Mouse (Mus musculus) kidney, adult 8-10 months (tissue): Measurements from ENCODE around the gene Fam209.

ENCODE experiments used
- DNase-seq, 2 experiments: peaks; one replicate each; pipeline ENCODE4 v3.0.0; 2022

The Fam209 gene

GRCm38 (mm10) chr2:172472318-172472717 is at the start of gene Fam209:
Gene Fam209 (plus strand): TSS chr2:172472520.
- no peak for DNase-seq

GRCm38 (mm10) chr2:172430609-172431008 is 41.7 kb upstream of the Fam209 start:
- peak in 1 of 2 experiments; percentile 17 for DNase-seq

- no peak for DNase-seq
Observed at GRCm38 (mm10) chr2:172433746-172434145, 38.6 kb upstream of the Fam209 start.

GRCm38 (mm10) chr2:172437371-172437952 is 34.9 kb upstream of the Fam209 start:
- no peak for DNase-seq

GRCm38 (mm10) chr2:172439843-172440639 is 32.3 kb upstream of the Fam209 start, which contains the start of gene Rtf2:
Gene Rtf2 (plus strand): TSS chr2:172440556.
- peak; percentile 99 for DNase-seq

- DNase-seq = no peak
Observed at GRCm38 (mm10) chr2:172440640-172441005, 31.7 kb upstream of the Fam209 start.

- DNase-seq = peak; percentile 18 to 26
Observed at GRCm38 (mm10) chr2:172441176-172441575, 31.1 kb upstream of the Fam209 start.

GRCm38 (mm10) chr2:172445617-172446016 is 26.7 kb upstream of the Fam209 start:
- no peak for DNase-seq

GRCm38 (mm10) chr2:172447317-172447716 is 25.0 kb upstream of the Fam209 start:
- peak in 1 of 2 experiments; percentile 20 for DNase-seq

- DNase-seq = no peak
Observed at GRCm38 (mm10) chr2:172448329-172448728, 24.0 kb upstream of the Fam209 start.

- DNase-seq = no peak
Observed at GRCm38 (mm10) chr2:172450640-172451039, 21.7 kb upstream of the Fam209 start.

- peak in 1 of 2 experiments; percentile 17 for DNase-seq
Observed at GRCm38 (mm10) chr2:172452031-172452430, 20.3 kb upstream of the Fam209 start.

- no peak for DNase-seq
Observed at GRCm38 (mm10) chr2:172452458-172452857, 19.9 kb upstream of the Fam209 start.

GRCm38 (mm10) chr2:172458496-172458895 is 13.8 kb upstream of the Fam209 start, which contains the start of gene Gcnt7:
Gene Gcnt7 (minus strand): TSS chr2:172458596.
- no peak for DNase-seq

- DNase-seq = no peak
Observed at GRCm38 (mm10) chr2:172460647-172461046, 11.7 kb upstream of the Fam209 start.

- DNase-seq = no peak
Observed at GRCm38 (mm10) chr2:172462813-172463212, 9.5 kb upstream of the Fam209 start.

GRCm38 (mm10) chr2:172466427-172467132 is 5.7 kb upstream of the Fam209 start:
- DNase-seq = peak; percentile 59 to 72

GRCm38 (mm10) chr2:172467206-172467605 is 5.1 kb upstream of the Fam209 start:
- DNase-seq = no peak

GRCm38 (mm10) chr2:172468346-172468819 is 3.9 kb upstream of the Fam209 start:
- DNase-seq = peak; percentile 72 to 82

- no peak for DNase-seq
Observed at GRCm38 (mm10) chr2:172473591-172473990, 1.3 kb downstream of the Fam209 start.

- peak; percentile 15 to 23 for DNase-seq
Observed at GRCm38 (mm10) chr2:172474970-172475369, 2.6 kb downstream of the Fam209 start.

GRCm38 (mm10) chr2:172476707-172477260 is 4.5 kb downstream of the Fam209 start:
- no peak for DNase-seq

GRCm38 (mm10) chr2:172477350-172477749 is 5.0 kb downstream of the Fam209 start:
- DNase-seq = no peak
